Mouse (Mus musculus) granulocyte monocyte progenitor cell, adult 5-6 weeks (primary cell): ENCODE data around the gene Rbp2. TPM values are rescaled to one million over a fixed set of nuclear protein-coding genes. Genes with fewer than 3 reads are reported as not detected.
A peak's percentile ranks its signal among the peaks of the same experiment; 100 is the strongest.

Experiments
- ATAC-seq: replicated peaks from 2 replicates; pipeline ENCODE4 v1.8.0; 2016; ENCODE audit warnings: mild to moderate bottlenecking, moderate TSS enrichment, inconsistent platforms; ENCODE audit not compliant: poor library complexity, severe bottlenecking
- total RNA-seq, 2 experiments: library from RNA; stranded (forward) in 1 of 2; stranded (reverse) in 1 of 2; fragments of 200-712, 200-1000 nt in 1 of 2; fragments of >200 nt in 1 of 2; fragmentation: Nextera tagmentation in 1 of 2; gene quantifications; 2 replicates each; pipeline ENCODE4 v1.2.3; 2014 to 2017

Rbp2 gene
- total RNA-seq (2014; fragmentation: Nextera tagmentation) (not detected in 2 replicates), total RNA-seq (2017) (not detected in 2 replicates)

DNA sequence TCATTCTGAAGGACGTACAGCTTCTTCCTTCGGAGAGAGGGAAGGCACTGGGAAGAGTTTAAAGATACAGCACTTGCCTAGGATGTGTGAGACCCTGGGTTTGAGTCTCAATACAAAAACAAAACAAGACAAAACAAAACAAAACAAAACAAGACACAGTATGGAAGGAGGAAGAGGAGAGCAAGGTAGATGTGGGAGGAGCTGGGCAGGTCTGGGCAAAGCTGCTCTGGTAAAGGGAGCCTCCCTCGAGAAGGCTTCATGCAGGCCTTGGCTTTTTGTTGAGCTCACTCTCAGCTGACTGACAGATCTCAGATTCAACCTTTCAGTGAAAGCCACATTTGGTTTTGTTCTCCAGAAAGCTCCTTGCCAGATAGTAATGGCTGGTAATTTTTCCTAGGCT, at the start of gene Rbp2:
TSS of gene Rbp2 (plus strand) at position 301 of the 400 bp plus-strand sequence.
- ATAC-seq, result no peak

DNA sequence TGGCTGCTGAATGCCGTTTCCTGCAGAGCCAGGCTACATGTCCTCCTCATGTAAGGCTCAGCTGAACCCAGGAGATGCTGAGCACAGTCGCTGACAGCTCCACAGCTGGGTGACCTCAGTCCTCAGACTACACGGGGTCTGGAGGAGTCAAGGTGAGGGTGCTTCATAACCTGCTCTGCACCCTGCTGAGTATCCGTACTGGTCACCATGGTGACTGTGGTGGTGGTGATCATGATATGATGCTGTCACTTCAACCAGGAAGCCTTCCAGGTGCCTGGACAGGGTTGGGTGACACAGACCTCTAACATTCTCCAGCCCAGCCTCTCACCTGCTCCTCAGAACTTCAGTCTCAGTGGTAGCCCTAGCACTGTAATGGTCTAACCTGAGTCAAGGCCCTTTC, 48.1 kb upstream of the Rbp2 start:
- ATAC-seq, result no peak

DNA sequence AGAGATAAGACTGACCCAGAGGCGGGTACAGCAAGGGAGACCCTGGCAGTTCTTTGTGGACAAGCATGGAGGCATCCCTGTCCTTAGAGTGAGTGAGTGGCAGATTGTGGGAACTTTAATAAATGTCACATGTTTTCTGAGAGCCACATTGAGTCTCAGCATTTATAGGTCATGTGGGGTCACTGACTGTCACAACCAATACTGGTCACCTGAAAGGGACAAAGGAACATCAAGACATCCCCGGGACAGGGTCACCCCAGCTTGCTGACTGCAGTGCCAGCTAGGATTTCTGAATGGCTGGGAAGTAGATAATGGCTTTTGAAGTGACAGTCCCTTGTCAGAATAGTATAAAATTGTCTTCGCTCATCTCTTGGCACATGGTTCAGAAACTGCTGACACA, 46.8 kb upstream of the Rbp2 start:
- no peak for ATAC-seq

DNA sequence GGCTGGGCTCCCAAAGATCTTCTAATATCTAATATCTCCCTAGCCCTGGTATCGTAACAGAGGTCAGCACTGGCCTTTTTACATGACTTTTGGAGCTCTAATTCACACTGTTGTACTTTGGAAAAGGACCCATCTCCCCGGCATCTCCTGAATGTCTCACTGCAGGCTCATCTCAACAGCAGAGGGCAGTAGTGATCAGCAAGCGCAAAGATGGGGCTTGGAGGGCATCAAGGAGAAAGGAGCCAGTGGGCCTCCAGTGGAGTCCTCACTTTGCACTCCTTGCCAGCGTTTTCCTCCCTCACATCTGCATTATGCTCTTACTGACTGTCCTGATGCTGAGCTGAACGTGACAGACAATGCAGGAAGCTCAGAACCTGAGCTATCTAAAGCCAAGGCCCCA, 43.3 kb upstream of the Rbp2 start:
- ATAC-seq, result peak; percentile 70

DNA sequence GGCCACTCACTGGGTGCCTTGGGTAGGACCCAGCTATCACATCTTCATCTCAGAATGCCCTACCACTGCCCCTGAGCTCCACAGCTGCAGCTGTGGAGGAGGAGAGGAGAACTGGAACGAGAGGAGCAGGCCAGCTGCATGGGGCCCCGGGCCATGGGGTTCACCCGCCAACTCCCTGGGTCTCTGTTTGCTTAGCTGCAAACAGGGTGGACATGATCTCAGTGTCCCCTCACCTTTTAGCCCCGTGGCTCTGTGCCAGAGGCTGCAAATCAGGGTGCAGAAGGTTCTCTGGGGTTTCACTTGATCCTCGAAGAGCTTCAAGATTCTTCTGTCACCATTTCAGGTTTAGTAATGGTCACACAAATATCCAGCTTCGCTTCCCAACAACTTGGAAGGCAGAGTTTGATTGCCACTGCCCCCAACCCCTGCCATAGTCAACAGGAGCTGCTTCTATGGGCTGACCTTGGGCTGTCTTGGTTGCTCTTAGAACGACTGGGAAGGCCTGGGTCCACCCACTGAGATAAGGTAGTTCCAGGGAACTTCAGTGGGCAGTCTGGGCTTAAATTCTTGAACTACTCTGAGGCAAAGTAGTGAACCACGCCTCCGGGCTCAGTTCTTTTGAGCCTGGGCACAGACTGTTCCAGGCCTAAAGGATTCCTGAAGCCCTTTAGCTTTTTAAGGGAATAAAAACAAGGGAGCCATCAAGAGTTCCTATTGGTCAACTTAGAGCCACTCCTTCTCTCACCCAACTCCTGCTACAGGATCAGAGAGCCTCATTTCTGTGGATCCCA, 40.4 kb upstream of the Rbp2 start:
- no peak for ATAC-seq

DNA sequence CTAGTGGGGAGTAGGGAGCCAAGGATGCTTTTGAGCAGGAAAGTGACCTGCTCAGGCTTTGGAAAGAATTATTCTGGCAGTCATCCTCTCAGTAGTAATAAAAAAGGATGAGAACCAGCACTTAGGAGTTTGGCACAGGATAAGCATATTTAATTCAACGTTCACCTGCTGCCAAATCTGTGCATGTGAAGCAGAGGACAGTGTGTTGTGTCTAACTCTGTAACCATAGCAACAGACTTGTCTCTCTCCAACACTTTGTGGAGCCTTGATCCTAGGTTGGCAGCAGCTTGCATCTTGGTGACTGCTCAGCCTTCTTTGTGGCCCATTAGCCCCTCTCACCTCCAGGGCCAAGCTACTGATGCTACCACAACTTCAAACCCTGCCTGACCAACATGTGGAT, 34.9 kb upstream of the Rbp2 start:
- no peak for ATAC-seq

DNA sequence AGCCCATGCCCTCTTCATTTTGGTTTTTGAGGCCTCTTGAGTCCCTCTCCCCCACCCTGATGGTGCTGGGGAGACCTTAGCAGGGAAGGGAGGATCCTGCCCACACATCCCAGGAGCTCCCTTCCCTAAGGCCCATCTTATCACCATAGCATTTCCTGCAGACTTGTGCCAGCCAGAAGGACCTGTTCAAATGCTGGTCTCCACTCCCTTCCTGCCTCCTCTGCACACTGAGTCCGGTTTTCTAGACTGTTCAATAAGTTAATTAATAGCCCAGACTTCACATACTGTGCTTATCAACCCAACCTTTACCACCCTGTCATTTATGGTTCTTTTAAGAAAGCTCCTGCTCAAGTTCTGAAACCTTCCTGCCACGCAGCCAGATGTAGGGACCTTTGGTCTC, 19.2 kb upstream of the Rbp2 start:
- ATAC-seq, result no peak

DNA sequence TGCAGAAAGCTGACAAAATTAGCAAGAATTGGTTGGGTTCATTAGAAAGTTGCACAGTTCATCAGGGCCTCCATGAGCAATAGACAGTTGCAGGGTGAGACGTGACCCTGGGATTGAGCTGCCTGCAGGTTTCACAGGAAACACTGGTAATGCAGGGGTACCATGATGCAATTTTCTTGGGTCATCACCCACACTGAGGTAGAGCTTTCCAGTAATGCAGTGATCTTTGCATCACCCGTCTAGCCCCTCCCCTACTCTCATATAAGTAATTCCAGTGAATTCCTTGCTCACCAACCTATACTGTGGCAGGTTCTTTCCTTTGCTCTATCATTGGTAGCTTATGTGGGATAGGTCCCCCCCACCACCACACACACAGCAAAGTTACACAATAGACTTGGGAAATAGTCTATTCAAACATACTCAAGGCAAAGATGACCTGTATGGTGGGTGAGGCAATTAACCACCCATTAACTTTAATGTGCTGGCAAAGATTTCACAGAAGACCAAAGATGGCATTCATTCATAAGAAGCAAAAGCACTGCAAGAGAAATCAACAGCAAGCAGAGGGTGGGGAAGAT, 5.7 kb upstream of the Rbp2 start:
- peak; percentile 91 for ATAC-seq

DNA sequence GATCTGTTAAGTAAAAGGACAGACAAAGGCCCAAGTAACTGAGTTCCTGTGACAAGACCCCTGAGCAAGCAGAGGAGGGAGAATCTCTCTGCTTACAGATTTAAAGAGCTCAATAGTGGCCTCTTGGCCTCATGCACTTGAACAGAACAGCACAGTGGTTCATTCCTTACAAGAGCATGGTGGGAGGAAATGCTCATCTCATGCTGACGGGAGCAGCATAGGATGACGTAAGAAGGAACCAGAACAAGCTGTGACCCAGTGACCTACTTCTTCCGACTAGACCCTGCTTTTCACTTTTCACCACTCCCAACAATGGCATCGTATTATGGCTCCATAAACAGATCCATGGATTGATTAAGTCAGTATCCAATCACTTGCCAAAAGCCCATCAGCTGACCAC, 3.7 kb upstream of the Rbp2 start:
- ATAC-seq, result no peak

DNA sequence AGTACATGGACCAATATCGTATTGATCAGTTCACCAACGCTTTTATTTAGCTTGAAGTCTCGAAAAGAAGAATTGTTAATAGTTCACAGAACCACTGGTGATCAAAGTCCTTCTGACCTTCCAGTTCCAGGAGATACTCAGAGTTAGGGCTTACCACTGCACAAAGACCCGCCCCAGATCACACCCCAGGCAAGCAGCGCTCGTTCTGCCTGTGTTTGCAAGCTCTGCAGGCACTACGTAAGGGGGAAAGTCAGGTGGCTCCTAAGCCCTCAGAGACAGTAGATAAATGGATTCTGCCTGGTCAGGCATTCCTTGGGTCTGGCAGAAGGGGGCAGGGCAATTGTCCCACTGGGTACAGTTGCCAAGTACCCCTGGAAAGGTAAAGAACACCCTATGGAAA, 895 bp upstream of the Rbp2 start:
- no peak for ATAC-seq

DNA sequence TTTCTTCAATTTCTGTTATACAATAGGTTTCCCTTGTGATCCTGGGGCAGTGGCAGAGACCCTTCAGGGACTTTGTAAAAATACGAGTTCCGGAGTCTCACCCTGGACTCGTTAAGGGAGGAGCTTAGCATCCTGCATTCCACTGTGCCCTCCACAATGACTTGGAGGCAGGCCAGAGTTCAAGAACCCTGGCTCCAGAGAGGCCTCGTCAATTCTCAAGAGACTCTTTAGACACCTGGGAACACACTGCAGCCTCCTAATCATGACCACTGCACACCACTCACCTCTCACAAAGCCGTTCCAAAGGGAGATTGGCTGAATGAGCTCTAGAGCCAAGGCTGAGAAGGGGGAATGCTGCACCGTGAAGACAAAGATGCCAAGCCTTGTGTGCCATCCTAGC, 1.4 kb downstream of the Rbp2 start:
- no peak for ATAC-seq

DNA sequence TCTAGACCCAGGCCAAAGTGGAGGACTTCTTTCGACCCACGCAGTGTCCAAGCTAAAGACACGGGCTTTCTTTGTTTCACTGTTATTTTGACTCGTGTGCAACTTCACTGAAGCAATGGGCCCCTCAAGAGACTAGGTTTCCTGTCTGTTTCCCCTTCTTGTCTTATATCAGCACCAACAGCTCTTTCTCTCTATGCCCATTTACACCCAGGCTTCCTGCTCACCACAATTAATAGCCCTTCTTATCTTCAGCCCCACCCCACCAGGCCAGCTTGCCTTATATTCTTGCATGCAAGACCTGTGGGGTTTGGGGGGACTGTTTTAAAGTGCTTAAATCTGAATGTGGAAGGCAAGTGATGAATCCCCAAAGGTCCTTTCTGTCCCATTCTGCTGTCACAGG, 3.6 kb downstream of the Rbp2 start:
- ATAC-seq, result peak; percentile 63

DNA sequence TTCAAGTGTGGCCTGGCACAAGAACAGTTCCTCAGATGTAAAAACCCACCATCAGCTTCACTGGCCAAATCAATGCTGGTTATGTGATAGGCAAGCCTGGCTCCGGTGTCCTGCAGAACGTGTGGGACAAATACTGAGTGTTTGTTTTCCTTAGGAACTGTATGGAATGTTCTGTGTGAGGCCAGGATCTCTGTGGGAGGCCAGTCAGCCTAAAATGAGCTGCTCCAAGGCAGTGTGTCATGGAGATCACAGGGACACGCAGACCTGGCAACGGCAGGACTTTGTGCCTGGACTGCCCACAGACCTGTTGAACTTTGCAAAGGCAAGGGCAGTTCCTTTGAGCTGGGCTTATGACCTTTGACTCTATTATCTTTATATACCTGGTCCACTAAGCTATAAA, 4.2 kb downstream of the Rbp2 start:
- no peak for ATAC-seq

DNA sequence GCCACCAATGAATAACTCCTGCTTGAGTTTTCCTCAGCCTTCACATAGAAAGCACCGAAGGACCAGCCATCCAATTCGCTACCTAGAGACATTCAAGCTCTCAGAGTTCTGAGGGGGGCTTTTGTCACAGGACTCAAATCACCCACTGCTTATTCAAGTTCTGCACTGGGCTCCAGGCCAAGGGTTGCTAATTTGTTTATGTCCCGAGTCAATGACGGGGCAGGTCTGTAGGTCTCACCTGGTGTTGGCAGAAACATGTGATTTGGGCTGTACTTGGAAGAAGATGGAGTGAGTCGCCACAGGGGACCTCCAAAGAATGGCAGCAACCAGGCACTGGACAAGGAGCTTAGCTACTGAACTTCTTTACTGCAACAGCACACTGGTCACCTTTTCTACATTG, 5.2 kb downstream of the Rbp2 start:
- no peak for ATAC-seq

DNA sequence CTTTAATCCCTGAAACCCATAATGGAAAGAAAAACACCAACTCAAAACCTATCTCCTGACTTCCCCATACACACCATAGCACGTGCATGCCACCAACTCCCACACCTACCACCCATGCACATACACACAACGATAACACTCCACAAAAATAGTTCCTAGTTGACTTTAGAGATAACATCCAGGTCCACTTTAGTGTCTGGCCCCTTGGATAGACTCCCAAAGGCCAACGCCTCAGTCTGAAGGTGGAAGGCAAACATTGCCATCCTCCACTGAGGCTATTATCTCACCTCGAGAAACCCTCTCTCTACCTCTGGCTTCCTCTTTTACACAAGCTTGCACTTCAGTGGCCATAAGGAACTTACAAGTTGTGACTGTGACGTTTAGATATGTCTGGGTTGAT, 6.3 kb downstream of the Rbp2 start:
- ATAC-seq, result peak; percentile 46; the same call in 1 of the 2 replicates

DNA sequence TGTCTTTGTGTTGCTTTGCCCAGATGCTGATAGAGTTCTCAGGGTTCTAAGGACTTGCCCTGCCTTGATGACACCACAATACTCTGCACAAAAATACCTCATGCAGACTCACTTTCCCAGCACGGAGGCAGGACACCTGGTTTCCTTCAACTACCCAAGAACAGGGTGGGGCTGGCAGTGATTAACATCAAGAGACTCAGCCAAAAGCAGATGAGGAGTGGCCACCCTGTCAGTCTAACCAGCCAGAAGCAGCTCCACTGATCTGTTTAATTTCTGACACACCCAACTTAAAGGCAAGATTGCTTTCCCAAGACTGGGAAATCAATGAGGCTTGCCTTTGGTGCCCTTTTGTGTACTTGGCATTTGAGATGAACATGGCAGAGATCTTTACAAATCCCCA, 6.9 kb downstream of the Rbp2 start:
- no peak for ATAC-seq

DNA sequence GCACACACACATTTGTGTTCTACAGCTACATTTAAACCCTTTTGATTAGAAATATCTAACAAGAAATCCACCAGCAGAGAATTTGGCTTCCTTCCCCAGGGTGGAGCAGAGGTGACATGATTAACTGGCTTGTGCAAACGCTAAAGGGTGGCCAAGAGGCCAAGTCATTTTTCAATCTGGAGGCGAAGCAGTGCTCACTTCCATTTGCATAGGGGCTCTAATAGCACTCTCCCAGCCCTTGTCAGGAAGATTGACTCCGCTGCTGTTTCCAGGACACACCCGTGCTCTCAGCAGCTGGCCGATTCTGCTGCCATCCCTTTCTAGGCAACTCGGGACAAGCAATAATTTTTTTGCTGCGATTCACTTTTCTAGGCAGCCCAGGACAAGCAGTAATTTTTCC, 11.2 kb downstream of the Rbp2 start:
- ATAC-seq, result no peak

DNA sequence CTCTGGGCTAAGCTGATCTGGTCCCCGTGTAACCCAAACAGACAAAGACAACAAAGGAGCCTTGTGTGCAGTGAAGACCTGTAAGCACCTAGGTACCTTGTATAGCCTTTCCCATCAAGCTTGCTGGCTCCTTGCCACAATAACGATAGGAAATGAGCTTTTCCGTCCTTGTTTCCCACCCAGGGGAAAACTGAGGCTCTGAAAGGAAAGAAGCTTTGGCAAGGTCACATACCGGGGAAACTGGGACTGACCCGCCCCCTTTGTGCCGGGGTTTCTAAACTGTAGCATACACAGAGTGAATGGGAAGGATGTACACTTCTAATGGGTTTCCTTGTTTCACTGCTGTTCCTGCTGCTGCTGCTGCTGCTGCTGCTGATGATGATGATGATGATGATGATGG, 12.1 kb downstream of the Rbp2 start:
- ATAC-seq, result no peak

DNA sequence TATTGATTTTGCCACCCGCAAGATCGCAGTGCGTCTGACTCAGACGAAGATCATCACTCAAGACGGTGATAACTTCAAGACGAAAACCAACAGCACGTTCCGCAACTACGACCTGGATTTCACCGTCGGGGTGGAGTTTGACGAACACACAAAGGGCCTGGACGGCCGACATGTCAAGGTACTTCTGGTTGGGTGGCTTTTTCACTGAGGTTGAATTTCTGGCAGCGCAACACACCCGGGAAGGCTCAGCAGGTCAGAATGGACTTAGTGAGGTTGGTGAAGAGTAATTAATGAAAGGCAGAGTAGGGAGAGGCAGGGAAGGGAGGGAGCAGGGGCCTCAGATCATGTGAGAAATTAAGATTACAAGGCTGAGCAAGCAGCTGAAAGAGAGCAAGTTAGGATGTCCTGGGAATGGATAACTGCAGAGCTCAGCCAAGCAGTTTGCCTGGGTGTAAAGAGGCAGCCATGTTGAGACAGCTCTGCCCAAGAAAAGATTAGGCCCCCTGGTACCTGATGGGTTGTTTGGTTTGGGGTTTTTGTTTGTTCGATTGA, 12.9 kb downstream of the Rbp2 start:
- no peak for ATAC-seq

DNA sequence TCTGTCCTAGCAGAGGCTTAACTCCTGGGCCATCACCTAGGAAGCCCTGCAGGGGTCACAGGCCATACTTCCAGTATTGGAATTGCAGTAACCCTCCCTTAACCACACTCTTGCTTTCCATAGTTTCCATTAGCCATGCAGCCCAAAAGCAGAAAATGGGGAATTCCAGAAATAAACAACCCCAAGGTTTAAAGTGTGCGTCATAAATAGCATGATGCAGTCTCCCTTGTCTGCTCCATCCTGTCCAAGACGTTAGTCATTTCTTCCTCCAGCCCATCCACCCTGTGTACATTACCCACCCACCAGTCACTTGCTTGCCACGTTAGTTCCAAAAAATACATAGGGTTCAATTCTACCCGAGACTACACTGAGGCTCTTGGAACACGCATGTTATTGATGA, 13.7 kb downstream of the Rbp2 start:
- ATAC-seq, result no peak

DNA sequence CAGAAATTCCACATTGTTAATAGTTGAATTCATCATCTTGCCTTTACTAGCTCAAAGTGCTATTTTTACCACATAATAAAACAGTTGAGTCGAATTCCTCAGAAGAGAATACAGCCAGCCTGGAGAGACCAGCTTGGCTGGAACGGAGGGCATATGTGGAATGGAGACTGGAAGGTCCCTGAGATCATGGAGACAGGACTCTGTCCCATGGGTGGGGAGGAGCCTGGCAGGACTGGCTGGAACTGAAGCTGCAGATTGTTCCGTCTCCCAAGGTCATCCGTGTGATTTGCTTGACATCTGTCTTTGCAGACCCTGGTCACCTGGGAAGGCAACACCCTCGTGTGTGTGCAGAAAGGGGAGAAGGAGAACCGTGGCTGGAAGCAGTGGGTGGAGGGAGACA, 21.6 kb downstream of the Rbp2 start:
- no peak for ATAC-seq
